Comparison of ENCODE assay signal across 30 mouse cellular contexts in the genomic region with DNA sequence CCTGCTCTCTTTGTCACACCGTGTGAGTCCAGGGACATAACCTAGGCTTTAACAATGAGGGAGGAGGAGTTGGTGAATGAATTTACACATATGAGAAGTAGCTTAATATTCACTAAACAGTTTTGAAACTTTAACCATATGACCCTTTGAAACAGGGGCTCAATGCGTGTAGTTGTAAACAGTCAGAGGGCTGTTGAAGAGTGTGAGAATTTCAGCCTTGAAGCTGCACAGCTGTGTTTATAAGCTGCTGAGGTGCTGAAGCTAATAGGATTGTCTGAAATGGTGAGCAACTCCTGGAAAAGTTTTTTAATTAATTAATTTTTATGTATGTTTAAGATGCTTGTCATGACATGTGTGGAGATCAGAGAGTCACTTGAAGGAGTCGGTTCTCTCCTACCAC. TPM values are rescaled to one million over a fixed set of nuclear protein-coding genes. Genes with fewer than 3 reads are reported as not detected.
"Had no signal": no experiment of that assay in that cellular context is flagged by ENCODE, and none has a peak within 500 bp of the region (broad histone marks: within the 10 kb centered on the region; RNA-seq: fewer than 3 reads in every experiment).

No protein-coding gene starts in this region.

- H3K27ac ChIP-seq: embryonic facial prominence, embryonic 10.5 days; embryonic facial prominence, embryonic 12.5 days; embryonic facial prominence, embryonic 13.5 days; embryonic facial prominence, embryonic 15.5 days; forebrain, embryonic 10.5 days; forebrain, embryonic 12.5 days; forebrain, embryonic 13.5 days; forebrain, embryonic 15.5 days; gastrocnemius, adult 2 months had no signal

- H3K9me3 ChIP-seq: embryonic facial prominence, embryonic 10.5 days; embryonic facial prominence, embryonic 12.5 days; embryonic facial prominence, embryonic 13.5 days; embryonic facial prominence, embryonic 15.5 days; forebrain, embryonic 10.5 days; forebrain, embryonic 13.5 days; forebrain, embryonic 15.5 days had no signal

- H3K4me1 ChIP-seq: forebrain, embryonic 12.5 days had no signal

- H3K36me3 ChIP-seq: embryonic facial prominence, embryonic 10.5 days; embryonic facial prominence, embryonic 12.5 days; embryonic facial prominence, embryonic 13.5 days; embryonic facial prominence, embryonic 15.5 days; forebrain, embryonic 10.5 days; forebrain, embryonic 12.5 days; forebrain, embryonic 15.5 days had no signal

- H3K9ac ChIP-seq: embryonic facial prominence, embryonic 12.5 days; embryonic facial prominence, embryonic 13.5 days; embryonic facial prominence, embryonic 15.5 days; forebrain, embryonic 12.5 days; forebrain, embryonic 13.5 days; forebrain, embryonic 15.5 days; forebrain, postnatal 0 days had no signal

- ATAC-seq: forebrain, embryonic 13.5 days; forebrain, embryonic 14.5 days; forebrain, embryonic 15.5 days; forebrain, embryonic 16.5 days; forebrain, postnatal 0 days had no signal

- H3K4me3 ChIP-seq: embryonic facial prominence, embryonic 10.5 days; embryonic facial prominence, embryonic 12.5 days; embryonic facial prominence, embryonic 13.5 days; embryonic facial prominence, embryonic 15.5 days; erythroblast, embryonic 14.5 days; forebrain, embryonic 10.5 days; forebrain, embryonic 12.5 days; forebrain, embryonic 13.5 days; forebrain, embryonic 15.5 days; gastrocnemius, adult 2 months had no signal

- DNase-seq: cerebellum, adult 2 months; cerebellum, adult 8-10 months; cerebellum, adult 9-10 months; cerebellum, adult 9-11 months; cerebellum, postnatal 10 days; cerebellum, postnatal 14 days; cerebellum, postnatal 25 days; cerebellum, postnatal 36 days; embryo, embryonic 11 days; forebrain, postnatal 0 days; gastrocnemius, adult 2 months; gastrocnemius, postnatal 10 days; gastrocnemius, postnatal 14 days; gastrocnemius, postnatal 25 days; gastrocnemius, postnatal 36 days; heart, adult 11 months; heart, adult 18-20 months had no signal

- H3K27me3 ChIP-seq: embryonic facial prominence, embryonic 12.5 days; embryonic facial prominence, embryonic 15.5 days; forebrain, embryonic 12.5 days; forebrain, embryonic 13.5 days; forebrain, embryonic 15.5 days had no signal

- H3K4me2 ChIP-seq: embryonic facial prominence, embryonic 12.5 days; embryonic facial prominence, embryonic 13.5 days; embryonic facial prominence, embryonic 15.5 days; forebrain, embryonic 12.5 days; forebrain, embryonic 13.5 days; forebrain, embryonic 15.5 days had no signal

RNA-seq across cellular contexts. Expression of a gene that starts 59.8 kb away (rescaled TPM):
- total RNA-seq: common myeloid progenitor, adult 5-6 weeks; granulocyte monocyte progenitor cell, adult 5-6 weeks had no signal
- polyA plus RNA-seq: erythroblast, embryonic 14.5 days had no signal
